Mouse (Mus musculus) gastrocnemius, postnatal 14 days (tissue): Measurements from ENCODE around the gene Rab40c. TPM values are rescaled to one million over a fixed set of nuclear protein-coding genes. Genes with fewer than 3 reads are reported as not detected.
A peak's percentile ranks its signal among the peaks of the same experiment; 100 is the strongest.

Experiments
- DNase-seq: peaks from one replicate; pipeline ENCODE4 v3.0.0; 2021; ENCODE audit warnings: mixed read lengths
- intact Hi-C: fragments of 180-260 bp; cut with DNase I; formaldehyde crosslinking; loops from one replicate; pipeline ENCODE4 v1.15.1; 2025; ENCODE audit warnings: low total_unique reads
- total RNA-seq, 2 experiments: library from RNA; stranded (reverse); gene quantifications; 2 replicates each; pipeline ENCODE4 v1.2.3; 2021

The Rab40c gene
- total RNA-seq, 2 experiments from 2014 or later, result 10.1 to 10.3 TPM

DNA sequence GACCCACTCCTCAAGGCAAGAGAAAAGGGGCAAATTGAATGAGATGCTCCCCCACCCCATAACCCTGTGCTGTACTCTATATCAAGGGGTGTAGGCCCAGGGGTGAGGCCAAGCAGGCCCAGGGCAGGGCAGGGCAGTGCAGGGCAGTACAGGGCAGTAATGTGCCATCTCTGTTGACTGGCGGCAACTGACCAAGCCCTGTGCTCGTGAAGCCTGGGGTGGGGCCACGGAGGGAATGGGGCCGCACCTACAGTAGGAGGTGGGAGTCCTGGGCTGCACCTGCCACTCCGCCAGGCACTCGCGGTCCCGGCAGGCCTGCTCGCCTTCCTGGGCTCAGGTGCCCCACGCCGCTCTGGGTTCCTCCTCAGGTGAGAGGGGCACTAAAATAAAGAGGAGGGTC, 54.2 kb downstream of the Rab40c start:
- intact Hi-C loops, result no loop called here
- DNase-seq, result no peak

DNA sequence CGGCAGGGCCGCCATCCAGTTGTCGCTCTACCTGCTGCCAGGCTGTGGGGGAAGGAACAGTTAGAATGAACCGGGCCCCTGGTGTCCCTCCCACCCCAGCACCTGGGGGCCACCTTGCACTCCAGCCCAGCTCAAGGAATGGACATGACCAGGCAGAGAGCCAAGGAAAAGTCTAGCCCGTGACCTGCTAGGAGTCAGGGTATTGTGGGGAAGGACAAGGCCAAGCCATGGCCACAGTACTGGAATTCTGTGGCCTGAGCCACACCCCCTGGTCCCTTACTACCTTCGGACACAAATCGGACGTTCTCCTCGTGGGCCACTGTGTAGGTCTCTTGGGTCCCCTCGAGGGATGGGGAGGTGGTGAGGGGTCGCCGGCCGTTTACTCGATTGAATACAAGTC, 55.2 kb downstream of the Rab40c start:
- DNase-seq, result no peak
- intact Hi-C loops, result no loop called here

DNA sequence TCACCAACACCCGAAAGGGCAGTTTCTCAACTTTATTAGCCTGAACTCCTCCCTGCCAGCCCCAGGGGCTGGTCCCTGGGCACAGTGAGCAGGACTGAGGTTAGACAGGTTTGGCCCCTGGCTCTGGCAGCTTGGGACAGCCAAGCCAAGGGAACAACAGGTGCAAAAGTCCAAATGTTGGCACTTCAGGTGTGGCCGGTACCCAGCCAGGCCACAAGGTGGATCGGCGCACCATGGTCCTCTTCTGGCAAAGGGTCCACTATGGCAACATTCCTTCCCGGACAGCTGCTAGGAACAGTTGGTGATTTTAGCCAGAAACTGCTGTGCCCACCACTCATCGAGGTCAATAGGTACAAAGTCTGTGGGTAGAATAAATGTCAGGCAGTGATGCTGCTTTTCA, 55.8 kb downstream of the Rab40c start:
- DNase-seq, result no peak
- intact Hi-C loops, result no loop called here

DNA sequence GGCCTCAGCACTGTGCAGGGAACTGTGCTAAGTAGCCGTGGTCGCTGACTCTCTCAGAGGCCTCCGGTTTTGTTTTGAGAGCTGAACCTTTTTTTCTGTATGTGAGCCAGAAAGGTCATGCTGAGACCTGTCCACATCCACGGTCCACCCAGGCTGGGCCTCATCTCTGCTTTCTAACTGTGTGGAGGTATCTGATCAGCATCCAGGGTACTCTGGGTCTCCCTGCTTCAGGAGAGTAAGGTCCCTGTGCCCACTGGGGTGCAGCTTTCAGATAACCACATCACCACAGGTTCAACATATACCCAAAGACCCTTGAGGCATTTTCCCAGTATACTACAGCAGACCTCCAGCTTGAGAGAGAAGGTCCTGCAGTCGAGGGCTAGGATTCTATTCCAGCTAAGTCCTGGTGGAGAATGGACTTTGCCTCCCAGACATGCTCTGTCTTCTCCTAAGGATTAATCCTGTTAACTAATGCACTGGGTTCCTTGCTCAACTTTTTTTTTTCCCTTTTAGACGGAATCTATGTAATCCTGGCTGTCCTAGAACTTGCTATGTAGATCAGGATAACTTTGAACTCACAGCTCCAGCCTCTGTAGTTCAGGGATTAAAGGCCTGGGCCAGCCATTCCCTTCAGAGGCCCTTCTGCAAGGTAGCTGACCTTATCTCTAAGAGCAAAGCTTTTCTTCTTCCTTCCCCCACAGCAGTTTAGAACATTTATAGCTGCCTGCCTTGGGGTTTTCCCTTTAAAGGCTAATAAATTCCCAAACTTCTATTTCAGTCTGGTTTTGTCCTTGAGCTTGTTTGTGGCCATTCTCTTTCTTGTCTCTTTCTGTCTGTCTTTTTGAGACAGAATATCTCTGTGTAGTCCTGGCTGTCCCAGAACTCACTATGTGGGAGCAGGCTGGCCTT, 57.6 kb downstream of the Rab40c start:
- no peak for DNase-seq
- intact Hi-C loops, result no loop called here

DNA sequence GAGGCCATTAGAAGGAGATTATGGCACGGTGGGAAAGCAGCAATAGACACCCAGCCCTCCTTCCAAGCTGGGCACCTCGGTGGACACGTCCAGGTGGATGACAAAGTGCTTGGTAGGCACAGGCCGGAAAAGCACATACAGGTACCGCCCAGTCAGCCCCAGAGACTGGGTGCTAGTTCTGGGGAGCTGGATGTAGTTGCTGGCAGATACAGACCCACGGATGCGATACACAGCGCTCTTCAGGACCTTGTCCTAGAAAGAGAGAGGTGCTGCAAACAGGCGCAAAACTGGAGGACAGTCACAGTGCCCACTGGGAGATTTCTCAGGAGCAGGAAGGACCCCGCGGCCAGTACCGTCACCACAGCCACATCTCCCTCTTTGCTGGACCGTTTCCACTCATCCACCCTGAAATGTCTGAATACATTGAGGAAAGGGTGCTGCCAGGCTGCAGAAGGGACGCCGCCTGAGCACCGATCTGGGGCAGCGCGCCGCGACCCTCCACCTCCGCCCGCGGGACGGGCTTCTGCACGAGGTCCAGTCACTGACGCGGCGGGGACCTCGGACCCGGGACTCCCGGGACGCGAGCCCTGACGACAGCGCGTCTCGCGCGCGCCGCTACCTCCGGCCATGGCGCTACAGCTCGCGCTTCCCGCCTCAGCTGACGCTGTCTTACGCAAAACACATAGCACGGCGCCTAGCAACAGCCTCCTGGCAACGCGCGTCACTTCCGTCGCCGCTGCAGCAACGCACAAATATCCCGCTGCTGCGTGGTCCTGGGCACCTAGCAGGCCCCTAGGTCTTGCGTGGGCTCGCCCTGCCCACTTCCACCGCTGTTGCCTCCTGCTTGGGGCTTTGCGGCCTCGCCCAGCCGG, 58.5 kb downstream of the Rab40c start, which contains the start of gene Wdr90:
Gene Wdr90, minus strand, starts transcription at position 670 of the 872 bp plus-strand sequence.
- intact Hi-C loops, result no loop called here
- peak; percentile 89 for DNase-seq

DNA sequence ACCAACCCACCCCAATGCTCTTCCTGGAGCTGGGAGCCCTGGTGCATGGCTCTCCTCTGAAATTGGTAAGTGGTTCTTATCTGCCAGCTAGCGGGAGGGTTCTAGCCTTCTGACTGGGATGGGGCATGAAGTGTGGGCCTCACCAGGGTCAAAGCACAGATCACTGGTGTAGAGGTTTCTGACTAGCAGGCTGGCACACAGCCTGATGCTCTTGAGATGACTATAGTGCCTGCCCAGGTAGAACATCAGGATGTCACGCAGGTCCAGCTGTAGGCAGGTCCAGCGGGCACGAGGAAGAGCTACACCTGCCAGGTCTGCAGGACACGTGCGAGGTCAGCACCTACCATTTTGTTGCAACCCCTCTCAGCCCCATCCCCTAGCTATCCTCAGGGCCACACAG, 59.3 kb downstream of the Rab40c start:
- DNase-seq, result no peak
- intact Hi-C loops, result no loop called here

DNA sequence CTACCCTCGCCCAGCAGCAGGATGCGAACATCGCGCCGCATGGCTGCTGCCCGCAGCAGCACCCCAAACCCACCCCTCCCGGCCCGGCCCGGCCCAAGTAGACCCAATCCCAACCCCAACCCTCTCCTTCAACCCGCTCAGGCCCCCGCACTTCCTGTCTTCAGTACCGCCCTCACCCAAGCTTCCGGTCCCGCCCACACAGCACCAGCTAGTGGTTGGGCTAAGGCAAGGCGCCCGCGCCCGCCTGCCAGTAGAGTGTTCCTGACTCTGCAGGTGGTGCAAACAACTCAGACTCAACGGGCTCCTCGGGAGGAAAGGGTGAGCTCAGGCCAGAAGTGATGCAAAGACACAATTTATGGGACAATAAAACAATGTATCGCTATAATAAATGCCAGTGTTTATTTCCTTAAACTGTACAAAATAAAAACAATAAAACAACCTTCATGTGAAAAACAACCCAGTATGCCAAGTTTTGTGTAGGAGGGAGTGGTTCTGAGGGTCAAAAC, 75.1 kb downstream of the Rab40c start, which contains the start of gene Rhot2:
Gene Rhot2, minus strand, starts transcription at position 456 of the 506 bp plus-strand sequence.
- intact Hi-C loops, result no loop called here
- DNase-seq, result peak; percentile 96

DNA sequence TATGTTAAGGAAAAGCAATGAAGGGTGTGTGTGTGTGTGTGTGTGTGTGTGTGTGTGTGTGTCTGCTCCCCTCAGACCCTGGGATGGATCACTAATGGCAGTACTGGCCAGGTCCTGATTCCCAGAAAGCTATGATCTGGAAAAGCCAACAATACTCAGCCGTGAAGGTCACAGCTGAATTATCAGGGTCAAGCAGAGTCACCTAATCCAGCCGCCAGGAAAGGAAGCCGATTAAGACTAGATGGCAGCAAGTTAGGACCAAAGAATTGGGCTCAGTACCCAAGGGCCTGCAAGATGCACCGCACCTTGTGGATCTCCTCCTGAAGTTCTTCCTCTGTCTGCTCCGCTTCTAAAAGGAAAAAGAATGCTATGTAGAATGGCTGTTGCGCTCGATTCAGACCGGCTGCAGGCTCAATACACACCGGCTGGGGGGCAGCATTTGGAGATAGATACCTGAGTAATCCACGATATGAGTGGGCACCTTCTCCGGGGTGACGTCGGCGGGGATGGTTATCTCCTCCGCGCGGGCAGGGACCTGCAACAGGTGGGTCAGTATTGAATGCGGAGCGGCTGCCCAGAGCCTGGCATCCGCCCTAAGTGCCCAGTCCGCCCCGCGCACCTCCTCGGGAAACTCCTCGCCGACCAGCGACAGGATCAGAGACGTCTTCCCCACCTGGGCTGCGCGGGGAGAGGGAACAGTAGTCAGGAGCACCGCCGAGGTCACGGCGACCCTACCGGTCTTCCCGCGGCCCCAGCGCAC, 75.7 kb downstream of the Rab40c start:
- no peak for DNase-seq
- intact Hi-C loops, result no loop called here

DNA sequence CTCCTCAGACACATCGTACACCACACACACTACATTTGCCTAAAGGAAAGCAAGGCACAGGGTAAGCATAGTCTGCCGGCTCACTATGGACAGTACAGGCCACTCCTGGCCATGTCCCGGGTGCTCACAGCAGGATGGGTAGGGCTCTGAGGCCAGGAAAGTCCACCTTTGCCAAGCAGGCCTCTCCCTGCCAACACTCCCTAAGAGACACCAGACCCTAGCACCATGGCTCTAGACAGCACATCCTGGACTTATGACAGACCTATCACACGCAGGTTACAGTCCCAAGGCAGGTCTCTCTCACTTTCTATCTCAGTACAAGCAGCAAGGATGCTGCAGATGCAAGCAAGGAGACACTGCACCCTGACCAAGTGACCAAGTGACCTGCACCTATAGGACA, 76.4 kb downstream of the Rab40c start:
- intact Hi-C loops, result no loop called here
- no peak for DNase-seq

DNA sequence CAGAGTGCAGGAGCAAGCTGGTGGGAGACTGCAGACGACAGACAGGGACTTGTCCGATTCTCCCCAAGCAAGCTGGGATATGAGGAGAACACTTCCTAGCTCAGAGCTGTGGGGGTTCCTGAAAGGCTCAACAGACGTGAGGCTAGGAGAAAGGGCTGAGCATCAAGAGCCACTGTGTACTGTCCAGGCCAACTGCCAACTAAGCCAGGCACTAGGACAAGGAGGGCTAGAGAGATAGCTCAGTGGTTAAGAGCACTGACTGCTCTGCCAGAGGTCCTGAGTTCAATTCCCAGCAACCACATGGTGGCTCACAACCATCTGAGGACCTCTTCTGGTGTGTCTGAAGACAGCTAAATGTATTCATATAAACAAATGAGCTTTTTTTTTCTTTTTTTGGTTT, 77.0 kb downstream of the Rab40c start:
- no peak for DNase-seq
- intact Hi-C loops, result no loop called here

DNA sequence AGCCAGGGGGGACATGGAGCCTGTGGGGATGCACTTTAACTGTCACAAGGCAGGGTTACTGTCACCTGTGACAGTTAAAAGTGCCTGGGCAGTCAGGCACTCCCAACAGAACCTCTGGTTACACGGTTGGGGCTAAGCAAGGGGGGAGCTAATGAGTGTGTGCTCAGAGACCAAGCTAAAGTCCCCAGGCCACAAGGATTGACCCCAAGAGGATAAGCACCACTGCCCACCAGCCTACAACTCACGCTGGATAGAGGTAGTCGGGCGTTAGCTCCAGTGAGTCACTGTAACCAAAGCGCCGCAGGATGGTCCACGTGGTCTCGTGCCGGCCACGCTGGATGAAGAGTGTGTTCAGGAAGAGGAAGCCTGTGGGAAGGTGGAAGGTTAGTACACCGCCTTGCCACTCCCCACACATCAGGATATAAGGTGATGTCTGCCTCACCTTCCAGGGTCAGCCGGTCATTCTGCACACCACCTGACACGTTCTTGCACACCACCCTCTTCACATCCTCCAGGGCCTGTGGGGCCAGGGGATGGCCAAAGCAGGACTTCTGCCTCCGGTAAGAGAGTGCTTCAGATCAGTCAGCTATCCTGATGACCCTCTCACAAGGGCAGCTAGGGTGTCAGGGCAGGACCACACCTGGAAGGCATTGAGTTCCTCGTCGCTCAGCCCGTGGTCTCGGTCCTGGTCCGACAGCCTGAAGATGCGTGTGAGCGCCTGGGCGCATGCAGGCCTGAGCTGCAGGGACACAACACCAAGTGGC, 78.2 kb downstream of the Rab40c start, which contains the start of gene Gm20683:
Gene Gm20683, minus strand, starts transcription at position 647 of the 764 bp plus-strand sequence.
- no peak for DNase-seq
- intact Hi-C loops, result no loop called here

DNA sequence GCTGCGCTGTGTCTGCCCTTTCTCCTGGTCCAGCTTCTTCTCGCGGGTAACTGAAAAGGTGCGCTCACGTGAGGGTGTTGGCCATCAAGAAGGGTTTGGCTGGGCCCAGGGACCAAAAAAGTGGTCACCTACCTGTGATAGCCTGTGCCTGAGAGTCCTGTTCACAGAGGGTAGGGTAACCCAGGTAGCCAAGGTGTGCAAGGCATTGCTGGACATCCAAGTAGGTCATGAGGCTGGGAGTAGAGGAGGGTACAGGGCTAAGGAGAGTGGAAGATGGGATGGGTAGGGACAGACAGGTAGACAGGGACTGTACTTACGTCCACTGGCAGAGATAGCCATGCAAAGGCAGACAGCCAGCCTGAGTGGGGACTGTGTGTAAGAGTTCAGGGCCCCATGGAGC, 79.0 kb downstream of the Rab40c start:
- intact Hi-C loops, result no loop called here

DNA sequence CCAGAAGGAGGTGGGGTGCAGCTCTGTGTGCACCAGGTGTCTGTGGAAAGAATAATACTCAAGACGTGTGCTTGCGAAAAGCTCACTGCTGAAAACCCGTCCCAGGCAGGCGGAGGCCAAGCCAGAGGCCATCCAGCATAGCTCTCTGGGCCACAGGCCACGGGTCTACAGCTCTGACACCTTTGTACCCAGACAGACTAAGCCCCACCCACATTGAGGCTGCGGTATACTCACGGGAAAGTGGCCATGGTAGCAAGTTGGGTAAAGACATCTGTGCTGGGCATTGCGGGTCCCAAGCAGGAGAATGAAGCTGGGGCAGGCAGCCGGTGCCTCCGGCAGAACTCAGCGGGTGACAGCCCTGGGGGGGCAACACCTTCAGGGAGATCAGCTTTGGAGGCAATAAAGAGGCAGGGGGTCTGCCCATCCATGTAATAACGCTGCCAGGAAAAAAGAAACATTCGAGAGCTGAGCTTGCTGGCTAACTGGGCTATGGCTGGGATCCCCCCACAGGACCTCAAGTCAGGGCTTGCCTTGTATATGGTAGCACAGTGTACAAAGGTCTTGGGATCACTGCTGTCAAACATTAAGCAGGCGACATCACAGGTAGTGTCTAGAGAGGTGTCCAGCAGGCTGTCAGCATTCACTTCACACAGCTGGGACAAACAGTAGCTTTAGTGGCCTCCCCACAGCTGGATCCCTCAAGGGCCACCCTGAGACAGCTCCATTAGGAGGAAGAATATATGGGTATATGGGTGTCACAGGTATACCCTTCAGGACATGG, 79.9 kb downstream of the Rab40c start:
- no peak for DNase-seq
- intact Hi-C loops, result no loop called here

More for the DNA sequence above, 79.0 kb downstream of the Rab40c start:
- no peak for DNase-seq

DNA sequence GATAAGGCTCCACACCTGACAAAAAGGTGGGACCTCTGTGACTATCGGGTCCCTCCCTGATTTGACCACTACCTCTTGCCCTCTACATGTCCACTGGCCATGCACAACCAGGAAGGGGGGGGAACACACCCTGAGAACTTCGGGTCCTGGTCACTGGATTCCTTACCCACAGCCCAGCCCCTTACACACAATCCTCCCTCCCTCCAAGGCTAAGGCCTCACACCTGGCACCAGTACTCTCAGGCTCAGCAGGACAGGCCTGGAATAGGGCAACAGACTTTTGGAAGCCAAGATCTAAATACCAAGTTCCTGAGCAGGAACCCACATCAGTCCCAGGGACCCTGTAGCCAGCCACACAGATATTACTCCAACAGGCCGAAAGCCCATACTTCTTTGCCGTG, 80.6 kb downstream of the Rab40c start:
- intact Hi-C loops, result no loop called here
- no peak for DNase-seq

DNA sequence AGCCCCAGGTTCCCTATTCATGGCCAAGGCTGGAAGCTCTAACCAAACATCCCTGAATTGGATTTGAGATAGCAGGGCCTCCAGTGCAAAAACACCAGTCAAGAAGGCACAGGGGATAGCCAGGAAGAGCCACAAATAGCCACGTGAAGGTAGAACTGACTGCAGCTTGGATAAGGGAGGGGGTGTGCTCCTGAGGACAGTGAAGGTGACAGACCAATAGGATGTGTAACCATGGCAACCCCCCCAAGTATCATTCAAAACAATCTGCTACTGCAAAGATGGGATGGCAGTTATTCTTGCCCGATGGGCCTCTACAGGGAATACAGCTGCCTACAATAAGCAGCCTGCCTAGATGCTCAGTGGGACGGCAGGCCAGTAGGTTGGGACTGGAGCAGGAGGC, 82.0 kb downstream of the Rab40c start:
- intact Hi-C loops, result no loop called here
- DNase-seq, result no peak

DNA sequence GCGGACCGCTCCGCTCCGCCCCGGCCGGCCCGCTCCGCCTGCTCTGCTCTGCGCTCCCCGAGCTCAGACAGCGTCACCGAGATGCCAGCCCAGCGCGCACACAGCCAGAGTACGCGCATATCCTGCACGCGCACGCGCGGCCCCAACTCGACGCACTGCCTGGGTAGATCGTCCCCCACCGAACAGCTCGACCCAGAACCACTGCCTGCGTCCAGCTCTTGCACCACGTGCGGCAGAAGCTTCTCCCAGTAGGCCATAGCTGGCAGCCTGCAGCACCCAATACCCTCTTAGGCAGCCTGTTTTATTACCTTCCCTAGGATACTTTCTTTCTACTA, 82.5 kb downstream of the Rab40c start, which contains the start of gene Rhbdl1:
Gene Rhbdl1, minus strand, starts transcription at position 220 of the 335 bp plus-strand sequence.
- peak; percentile 78 for DNase-seq
- intact Hi-C loops, result no loop called here

DNA sequence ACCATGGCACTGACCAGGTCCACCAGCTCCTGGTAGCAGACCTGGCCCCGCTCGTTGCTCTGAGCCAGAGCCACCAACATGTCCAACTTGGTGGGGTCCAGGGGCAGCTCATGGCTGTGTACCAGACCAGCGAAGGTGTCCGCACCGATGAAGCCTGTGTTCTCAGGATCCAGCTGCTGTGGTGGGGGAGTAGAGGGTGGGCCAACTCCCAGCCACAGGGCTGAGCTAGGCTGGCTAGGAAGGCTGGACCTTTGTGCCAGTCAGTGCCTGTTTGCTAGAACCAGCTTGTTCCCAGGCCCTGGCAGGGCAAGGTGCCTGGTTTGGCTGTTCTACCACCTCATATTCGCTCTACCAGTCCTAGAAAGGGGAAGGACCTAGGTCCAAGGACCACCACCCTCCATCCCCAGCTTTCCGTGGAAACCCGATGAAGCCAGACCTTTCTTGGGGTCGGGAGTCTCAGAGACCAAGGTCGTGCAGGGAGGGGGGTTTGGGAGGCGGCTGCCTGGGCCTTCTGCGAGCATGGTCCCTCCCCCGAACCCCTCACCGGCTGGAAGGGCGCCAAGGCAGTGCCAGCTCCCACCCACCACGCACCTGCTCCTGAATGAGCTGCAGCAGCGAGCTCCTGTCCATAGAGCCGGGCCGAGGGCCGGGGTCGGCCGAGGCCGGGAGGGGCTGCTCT, 83.0 kb downstream of the Rab40c start:
- intact Hi-C loops, result no loop called here
- DNase-seq, result no peak
